16 mouse cellular contexts compared by ENCODE assay signal in the genomic region with DNA sequence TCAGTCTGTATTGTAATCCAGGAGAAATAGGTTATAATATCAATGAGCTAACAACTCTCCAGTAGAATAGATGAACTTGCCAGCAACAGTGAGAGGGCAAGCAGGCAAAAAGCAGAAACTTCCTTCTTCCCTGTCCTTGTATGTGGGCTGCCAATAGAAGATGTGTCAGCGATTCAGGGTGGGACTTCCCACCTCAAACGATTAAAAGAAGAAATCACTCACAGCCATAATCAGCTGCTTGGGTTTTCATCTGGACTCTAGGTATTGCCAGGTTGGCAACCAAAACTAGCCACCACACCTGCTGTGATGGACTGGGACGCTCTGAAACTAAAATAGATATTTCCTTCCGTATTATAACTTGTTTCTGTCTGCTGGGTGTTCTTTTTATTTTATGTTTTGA.
"Had no signal": no experiment of that assay in that cellular context is flagged by ENCODE, and none has a peak within 500 bp of the region (broad histone marks: within the 10 kb centered on the region; RNA-seq: fewer than 3 reads in every experiment).

No protein-coding gene starts in this region.

- H3K27ac ChIP-seq: kidney, embryonic 15.5 days; left cerebral cortex, adult 2 months; limb, embryonic 10.5 days; midbrain, embryonic 10.5 days; neural tube, embryonic 15.5 days; stomach, postnatal 0 days had no signal

- H3K9ac ChIP-seq: kidney, embryonic 15.5 days; neural tube, embryonic 15.5 days had no signal

- DNase-seq: kidney, adult 2 months; kidney, postnatal 14 days; lung, adult 2 months; lung, postnatal 36 days; midbrain, embryonic 14.5 days; right cerebral cortex, adult 18-20 months; right cerebral cortex, postnatal 25 days had no signal

- H3K4me2 ChIP-seq: kidney, embryonic 15.5 days; neural tube, embryonic 15.5 days had no signal

- H3K36me3 ChIP-seq: kidney, embryonic 15.5 days; limb, embryonic 10.5 days; midbrain, embryonic 10.5 days; neural tube, embryonic 15.5 days had no signal

- ATAC-seq: intestine, embryonic 16.5 days; lung, postnatal 0 days had no signal

- H3K9me3 ChIP-seq: kidney, embryonic 15.5 days; limb, embryonic 10.5 days; midbrain, embryonic 10.5 days; neural tube, embryonic 15.5 days had no signal

- H3K4me3 ChIP-seq: kidney, embryonic 15.5 days; left cerebral cortex, adult 2 months; limb, embryonic 10.5 days; midbrain, embryonic 10.5 days; myocyte; neural tube, embryonic 15.5 days had no signal

- H3K27me3 ChIP-seq: kidney, embryonic 15.5 days; neural tube, embryonic 15.5 days had no signal
